Mouse (Mus musculus): ENCODE data around the gene Slc2a4.
A peak's percentile ranks its signal among the peaks of the same experiment; 100 is the strongest.
"Not testable (repeated sequence)": the region's sequence is repeated elsewhere in the genome, so short reads cannot be mapped to it uniquely, and the experiment has no call there.

Slc2a4 gene

DNA sequence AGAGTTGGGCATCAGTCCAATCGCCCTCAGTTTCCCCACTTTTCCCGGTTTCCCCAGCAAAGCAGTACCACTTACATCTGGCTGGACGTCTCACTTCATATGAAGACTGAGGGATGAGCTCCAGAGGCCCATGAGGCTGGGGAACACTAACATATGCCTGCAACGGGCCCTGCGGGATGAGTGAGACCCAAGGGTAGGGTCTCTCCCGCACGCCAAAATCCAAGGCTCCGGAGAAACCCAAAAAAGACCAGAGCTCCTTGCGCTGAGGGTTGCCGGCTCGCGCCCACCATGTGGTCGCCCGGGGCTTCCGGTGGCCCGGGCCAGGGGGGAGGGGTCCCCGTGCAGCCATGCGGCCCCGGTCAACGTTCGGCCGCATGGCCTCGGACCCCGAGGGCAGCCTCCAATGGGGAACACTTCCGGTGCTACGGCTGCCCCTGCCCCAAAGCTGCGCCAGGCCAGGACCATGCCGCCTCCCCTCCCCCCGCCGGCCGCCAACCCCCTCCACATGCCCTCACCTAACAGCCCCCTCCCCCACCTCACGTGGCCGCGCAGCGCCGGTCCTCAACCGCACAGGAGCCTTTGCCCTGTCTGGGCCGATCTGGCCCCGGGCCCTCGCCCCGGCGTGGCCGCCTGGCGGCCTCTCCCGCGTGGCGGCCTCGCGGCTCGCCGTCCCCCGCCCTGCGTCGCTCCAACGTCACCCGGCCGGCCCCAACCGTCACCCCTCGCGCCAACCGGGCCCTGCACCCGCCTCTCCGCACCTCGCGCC, 27.5 kb downstream of the Slc2a4 start:
- DNase-seq (ENCODE audit: low spot score), result peak; percentile 43

DNA sequence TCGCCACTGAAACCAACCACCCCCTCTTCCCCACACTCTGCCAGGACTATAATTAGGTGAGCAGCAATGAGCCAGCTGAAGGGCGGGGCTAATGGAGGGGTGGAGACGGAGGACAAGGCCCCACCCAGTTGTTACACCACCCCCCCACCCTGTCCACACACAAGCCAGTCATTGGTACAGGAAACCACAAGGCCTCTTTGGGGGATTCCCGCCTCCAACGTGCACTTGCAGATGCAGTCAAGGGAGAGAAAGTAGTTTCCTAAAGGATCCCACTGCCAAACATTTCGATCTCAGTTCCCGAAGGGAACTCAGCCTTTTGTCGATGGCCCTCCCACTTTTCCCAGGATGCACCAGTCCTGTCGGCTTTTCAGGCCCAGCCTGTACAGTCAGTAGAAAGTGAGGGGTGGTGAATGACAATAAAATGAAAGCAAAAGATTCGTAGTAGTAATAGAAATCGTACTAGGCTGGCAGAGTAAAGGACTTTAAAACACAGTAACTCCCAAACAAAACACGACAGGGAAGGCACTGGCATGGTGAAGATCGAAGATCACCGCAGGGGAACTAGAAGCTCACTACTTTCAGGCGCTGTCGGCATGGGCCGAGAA, 28.2 kb downstream of the Slc2a4 start:
- peak; percentile 54 for DNase-seq (ENCODE audit: low spot score)

DNA sequence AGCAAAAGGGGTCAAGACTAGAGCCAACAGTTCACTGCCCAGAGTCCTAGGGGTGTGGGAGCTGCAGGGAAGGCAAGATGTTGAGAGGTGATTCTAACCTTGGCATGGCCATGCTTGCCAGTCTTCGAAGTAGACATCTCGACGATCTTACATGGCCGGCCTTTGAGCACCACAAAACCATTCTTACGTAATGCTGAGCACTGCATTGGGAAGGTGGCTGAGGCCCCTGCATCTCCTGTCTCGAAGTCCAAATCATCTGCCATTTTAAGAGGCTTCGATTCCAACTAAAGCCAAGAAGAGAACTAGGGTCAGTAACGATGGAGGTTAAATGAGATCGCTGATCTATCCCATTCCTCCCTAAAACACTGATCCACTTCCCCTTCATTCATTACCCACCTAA, 28.9 kb downstream of the Slc2a4 start:
- no peak for DNase-seq (ENCODE audit: low spot score)

DNA sequence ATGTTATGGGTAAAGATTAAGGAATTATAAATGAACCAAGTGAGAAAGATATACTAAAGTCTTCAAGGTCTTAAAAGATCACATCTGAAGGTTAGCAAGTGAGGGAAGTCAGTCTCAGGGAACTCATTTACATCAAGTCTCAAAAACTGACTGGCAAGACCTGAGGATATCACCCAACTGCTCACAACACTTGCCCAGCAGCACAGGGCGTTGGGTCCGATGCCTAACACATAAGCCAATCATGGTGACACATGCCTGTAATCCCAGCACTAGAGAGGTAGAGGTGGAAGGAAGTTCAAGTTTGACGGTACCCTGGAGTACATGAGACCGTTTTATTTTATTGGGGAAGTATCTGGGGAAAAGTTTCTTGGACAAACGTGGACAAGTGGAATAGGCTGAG, 29.9 kb downstream of the Slc2a4 start:
- DNase-seq (ENCODE audit: low spot score), result no peak

DNA sequence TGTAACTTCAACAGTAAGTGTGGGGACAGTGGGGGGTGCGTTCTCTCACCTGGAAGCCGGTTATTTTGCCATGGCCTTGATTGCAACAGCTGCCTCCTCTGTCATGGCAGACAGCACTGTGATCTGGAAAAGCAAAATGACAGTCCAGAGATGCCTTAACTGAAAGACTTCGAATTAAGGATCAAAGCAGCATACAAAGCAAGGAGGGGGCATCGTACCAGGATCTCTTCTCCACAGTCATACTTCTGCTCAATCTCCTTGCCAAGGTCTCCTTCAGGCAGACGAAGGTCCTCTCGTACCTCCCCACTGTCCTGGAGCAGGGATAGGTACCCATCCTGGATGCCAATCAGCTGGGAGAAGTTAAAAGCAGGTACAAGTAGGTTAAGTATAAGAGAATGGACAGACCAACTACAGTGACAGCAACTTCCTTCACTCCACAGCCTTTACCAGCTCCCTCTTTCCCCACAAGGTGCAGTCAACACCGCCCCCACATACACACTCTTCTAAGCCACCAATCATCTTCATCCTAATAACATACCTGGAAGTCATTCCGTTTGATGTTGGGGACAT, 30.5 kb downstream of the Slc2a4 start:
- DNase-seq (ENCODE audit: low spot score), result no peak

DNA sequence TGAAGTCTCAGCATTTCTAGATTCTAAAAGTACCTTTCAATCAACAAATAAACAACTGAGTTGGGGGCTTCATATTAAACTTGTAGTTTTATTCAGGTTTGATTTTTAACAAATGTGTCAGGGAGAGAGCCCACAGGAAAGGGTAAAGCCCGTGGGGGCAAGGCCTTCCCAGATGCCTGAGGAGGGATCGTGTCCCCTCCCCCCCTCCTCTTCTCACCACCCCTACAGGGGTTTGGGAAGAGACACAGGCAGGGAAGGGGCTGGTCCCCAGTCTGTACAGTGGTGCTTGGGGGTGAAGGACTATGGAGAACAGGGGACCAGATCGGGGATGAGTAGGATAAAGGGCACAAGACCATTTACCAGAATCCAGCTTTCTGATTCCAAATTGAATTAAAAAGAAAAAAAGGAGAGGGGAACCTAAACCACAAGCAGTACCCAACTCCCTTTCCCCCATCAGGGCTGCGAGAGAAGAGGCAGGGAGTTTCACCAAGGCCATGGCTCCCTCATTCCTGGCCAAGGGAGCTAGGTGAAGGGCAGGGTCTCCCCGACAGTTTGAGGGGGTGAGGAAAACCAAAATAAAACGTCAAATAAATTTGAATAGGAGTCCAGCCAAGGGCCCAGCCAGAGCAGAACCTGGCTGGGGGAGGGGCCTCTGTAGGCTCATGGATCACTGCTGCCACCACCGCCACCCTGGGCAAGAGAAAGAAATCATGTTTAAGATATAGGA, 31.2 kb downstream of the Slc2a4 start:
- DNase-seq (ENCODE audit: low spot score), result not testable (repeated sequence)

DNA sequence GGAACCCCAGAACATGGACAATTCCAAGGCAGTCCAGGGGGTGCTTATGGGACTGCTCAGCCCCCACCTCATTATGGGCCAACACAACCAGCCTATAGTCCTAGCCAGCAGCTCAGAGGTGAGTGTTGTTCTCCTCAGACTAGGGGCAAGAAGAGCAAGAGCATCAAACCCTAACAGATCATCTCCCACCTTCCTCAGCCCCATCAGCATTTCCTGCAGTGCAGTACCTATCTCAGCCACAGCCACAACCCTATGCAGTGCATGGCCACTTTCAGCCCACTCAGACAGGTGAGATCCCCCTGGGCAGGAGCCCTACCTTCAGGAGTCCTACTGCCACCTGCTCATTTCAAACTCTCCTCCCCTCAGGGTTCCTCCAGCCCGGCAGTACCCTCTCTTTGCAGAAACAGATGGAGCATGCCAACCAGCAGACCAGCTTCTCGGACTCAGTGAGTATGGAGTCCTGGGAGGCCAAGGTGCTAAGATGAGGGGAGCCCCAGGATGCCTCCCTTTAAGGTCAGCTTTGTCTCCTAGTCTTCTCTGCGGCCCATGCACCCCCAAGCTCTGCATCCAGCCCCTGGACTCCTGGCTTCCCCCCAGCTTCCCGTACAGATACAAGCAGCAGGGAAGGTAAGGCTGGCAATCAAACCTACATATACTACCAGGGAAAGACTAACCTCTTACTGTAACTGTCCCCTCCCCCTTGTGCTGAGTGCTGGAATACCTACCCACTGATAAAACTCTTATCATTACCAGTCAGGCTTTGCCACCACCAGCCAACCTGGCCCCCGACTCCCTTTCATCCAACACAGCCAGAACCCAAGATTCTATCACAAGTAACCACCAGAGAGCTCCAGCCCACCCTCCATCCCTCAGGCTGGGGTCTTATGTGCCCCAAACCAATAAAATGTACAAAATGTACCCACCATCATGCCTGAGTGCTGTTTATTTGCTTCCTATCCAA, 32.0 kb downstream of the Slc2a4 start:
- no peak for DNase-seq (ENCODE audit: low spot score)

DNA sequence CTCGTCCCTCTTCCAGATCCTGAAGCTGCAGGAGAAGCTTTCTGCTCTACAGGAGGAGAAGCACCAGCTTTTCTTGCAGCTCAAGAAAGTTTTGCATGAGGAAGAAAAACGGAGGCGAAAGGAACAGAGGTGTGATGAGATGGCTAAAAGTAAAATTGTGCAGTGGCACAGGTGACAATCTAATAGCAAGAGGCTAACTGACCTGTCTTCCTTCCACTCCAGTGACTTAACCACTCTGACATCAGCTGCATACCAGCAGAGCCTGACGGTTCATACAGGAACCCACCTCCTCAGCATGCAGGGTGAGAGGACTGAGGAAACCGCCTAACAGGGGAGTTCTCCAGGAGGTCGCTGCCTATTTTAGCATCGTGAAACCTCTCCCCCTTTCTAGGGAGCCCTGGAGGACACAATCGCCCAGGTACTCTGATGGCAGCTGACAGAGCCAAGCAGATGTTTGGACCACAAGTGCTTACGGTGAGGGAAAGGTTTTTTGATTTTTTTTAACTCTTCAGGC, 33.0 kb downstream of the Slc2a4 start:
- no peak for DNase-seq (ENCODE audit: low spot score)

DNA sequence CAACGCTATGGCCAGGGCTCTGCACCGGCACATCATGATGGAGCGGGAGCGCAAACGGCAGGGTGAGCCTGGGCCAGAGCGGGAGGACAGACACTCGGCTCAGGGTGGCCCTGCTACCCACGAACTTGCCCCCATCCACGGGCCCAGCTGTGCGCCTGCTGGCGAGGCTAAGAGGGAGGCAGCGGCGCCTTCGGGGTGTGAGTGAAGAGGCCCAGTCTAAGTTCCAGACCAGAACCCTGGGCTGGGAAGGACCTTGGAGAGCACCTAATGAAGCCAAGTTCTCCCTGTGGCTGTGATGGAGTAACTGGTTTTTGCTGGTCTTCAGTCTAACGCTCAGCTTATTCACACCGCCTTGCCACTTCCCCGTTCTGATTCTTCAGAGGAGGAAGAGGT, 33.6 kb downstream of the Slc2a4 start:
- DNase-seq (ENCODE audit: low spot score), result no peak

DNA sequence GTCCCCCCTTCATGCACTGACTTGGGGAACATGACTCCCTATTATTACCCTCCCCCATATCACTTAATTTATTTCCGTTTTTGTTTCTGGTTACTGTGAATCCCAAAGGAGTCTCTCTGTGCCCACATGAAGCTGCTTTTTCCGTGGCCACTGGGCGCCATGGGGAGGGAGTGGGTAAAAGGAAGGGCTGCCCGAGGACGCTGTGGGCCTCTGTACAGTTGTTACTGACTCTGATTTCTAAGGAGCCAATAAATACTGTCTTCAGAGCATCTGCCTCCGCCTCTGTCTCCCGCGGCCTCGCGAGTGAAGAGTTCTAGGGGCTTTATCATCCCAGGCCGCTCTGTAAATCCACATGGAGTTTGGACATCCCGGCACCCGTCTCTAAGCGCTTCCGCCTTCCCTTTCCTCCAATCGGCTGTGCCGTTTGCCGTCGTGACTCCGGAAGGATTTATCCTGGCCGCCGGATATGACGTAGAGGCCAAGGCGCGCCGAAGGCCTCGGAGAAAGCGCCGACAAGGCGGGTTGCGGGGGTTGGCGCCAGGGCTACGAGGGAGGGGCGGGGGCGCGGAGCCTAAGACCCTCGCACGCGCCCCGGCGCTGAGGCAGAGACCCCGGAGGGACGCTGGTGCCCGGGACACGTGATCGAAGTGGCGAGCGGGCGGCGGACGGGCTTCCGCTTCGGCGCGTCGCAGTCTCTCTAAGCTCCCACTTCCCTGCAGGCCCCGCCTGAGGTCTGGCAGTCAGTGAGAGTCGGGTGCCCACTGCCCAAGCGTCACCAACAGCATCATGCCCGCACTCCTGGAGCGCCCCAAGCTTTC, 34.2 kb downstream of the Slc2a4 start, which contains the start of gene Gps2:
Gene Gps2, plus strand, starts transcription at position 335 of the 818 bp plus-strand sequence.
- DNase-seq (ENCODE audit: low spot score), result peak; percentile 91

DNA sequence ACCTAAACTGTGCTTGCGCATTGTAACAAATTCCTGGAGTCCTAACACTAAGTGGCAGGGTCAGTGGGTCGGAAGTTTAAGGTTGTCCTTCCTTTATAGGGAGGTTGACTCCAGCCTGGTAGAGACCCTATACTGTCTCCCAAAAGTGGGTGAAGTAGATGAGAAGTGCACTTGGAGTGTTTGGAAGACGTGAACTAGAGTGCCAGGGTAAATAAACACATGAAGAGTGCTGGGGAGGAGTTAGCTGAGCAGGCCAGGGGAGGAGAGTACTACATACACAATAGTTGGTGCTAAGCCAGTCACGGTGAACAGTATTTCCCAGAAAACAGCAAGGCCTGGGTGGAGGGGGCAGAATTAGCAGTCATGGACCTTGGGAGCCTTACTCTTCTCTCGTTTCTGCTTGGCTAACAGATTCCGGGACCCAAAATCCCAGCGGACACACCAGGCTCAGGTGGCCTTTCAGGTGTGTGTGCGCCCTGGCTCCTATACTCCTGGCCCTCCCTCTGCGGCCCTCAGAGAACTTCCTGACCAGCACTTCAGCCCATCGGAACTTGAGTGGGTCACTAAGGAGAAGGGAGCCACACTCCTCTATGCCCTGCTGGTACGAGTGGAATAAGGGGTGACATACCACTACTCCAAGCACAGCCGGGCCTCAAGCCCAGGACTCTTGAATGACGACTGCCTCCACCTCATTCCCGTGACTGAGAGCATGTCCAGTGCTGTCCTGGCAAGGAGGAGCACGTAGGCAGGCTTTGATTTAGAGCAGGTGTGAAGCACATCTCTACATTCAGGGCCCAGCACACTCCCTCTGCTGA, 35.1 kb downstream of the Slc2a4 start:
- DNase-seq (ENCODE audit: low spot score), result no peak

DNA sequence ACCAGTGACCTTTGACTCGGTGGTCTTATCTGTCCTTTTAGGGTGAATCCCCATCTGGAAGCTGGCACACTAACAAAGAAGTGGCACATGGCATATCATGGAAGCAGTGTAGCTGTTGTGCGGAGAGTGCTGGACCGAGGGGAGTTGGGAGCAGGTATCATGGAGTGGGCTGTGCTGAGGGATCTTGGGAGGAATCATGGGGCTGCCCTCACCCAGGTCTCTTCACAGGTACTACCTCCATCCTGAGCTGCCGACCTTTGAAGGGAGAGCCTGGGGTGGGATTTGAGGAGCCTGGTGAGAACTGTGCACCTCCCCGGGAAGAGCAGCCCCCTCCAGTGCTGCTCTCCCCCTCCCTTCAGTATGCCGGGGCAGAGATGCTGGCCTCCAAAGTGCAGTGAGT, 36.3 kb downstream of the Slc2a4 start:
- DNase-seq (ENCODE audit: low spot score), result no peak

DNA sequence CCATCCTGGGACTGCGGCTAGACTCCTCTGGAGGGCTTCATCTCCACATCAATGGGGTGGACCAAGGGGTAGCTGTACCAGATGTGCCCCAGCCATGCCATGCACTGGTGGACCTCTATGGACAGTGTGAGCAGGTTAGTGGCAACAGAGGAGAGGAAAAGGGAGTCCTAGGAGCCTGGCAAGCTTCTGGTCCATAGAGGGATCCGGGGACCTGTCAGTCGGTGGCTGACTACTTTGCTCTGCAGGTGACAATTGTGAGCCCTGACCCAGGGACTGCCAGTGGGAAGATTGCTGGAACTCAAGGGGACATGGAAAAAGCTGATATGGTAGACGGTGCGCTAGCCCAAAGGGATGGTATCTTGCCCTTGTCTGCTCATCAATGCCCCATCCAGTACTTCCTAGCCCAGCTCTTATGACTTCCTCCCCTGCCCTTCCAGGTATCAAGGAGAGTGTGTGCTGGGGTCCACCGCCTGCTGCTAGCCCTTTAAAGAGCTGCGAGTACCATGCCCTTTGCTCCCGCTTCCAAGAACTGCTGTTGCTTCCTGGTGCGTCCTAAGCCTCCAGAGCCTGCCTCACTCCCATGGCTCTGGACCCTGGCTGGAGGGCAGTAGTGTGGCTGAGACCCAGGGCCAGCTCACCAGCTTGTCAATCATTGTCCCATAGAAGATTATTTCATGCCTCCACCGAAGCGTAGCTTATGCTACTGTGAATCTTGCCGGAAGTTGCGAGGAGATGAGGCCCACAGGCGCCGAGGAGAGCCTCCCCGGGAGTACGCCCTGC, 37.0 kb downstream of the Slc2a4 start:
- no peak for DNase-seq (ENCODE audit: low spot score)

DNA sequence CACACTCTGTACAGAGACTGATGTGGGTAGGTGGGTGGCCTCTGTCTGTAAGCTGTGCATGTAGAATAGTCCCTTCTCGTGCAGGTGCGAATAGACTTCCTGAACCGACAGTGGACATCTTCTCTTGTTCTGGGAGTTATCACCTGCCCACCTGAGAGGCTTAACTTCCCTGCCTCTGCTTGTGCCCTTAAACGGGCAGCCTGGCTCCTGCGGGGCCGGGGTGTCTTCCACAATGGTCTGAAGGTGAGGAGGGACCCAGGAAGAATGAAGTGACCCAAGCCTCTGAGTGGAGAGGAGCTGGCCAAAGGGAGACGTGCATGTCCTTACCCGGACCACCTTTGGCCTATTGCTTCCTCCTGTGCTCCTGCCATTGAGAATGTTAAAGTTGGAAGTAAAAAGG, 37.8 kb downstream of the Slc2a4 start:
- DNase-seq (ENCODE audit: low spot score), result no peak

DNA sequence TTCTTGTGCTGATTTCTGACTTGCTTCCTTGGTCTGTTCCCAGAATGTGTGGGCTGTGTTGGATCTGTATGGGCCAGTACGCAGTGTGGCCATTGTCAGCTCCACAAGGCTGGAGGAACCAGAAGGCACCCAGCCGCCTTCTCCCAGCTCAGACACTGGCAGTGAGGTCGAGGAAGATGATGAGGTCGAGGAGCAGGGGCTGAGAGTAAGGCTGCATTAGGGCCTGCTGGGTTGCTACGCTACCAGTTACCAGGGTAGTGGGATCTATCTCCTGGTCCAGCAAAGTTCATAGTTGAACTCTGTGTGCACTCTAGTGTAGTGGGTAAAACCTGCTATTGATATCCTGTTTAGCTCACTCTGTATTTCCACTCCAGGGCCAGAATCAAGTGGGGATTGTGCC, 38.8 kb downstream of the Slc2a4 start:
- no peak for DNase-seq (ENCODE audit: low spot score)

DNA sequence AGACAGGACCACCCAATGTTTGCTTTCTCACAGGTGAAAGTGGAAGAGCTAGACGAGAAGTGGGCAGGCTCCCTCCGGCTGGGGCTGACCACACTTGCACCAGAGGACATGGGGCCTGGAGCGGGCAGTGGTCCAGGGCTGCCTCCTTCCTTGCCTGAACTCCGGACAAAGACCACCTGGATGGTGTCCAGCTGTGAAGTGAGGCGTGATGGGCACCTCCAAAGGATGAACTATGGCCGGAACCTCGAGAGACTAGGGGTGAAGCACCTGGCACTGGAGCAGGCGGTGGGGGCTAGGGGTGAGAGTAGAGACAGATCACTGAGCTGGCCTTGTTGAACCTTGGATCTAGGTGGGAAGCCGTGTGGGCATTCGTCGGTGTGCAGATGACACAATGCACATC, 39.3 kb downstream of the Slc2a4 start:
- DNase-seq (ENCODE audit: low spot score), result no peak

DNA sequence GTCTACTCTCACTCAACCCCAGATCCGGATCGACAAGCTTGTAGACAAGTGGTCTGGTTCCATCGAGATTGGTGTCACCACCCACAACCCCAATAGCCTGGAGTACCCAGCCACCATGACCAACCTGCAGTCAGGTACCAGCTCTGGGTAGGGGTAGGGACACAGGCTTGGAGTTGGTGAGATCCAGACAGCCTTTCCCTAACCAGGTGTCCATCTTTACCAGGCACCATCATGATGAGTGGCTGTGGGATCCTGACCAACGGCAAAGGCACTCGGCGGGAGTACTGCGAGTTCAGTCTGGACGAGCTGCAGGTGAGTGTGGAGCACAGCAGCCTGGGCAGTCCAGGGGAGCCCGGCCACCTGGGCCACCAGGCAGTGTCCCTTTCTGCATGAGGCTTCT, 43.7 kb downstream of the Slc2a4 start:
- no peak for DNase-seq (ENCODE audit: low spot score)

DNA sequence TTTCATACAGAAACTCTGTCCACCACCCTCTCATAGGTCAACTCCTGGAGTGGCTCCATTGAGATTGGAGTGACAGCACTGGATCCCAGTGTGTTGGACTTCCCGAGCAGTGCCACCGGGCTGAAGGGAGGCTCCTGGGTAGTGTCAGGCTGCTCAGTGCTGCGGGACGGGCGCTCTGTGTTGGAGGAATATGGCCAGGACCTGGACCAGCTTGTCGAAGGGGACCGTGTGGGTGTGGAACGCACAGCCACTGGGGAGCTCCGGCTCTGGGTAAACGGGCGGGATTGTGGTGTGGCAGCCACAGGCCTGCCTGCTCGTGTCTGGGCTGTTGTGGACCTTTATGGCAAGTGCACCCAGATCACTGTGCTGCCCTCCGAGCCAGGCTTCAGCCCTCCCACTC, 45.0 kb downstream of the Slc2a4 start:
- DNase-seq (ENCODE audit: low spot score), result no peak

DNA sequence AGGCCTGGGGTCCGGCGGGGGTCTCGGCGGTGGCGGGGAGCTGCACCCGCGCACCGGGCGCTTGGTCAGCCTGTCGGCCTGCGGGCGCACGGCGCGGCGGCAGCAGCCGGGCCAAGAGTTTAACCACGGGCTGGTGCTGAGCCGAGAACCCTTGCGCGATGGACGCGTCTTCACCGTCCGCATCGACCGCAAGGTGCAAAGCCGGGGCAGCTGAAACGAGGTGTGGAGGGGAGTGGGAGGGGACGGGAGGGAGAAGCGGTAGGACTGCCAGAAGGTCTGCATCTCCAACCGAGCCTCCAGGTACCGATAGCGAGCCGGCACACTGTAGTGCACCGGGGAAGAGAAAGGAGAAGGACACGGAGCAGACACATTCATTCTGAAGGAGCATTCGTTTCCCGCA, 46.0 kb downstream of the Slc2a4 start:
- DNase-seq (ENCODE audit: low spot score), result no peak
